Comparison of ENCODE assay signal across 11 mouse cellular contexts in genomic region chr19:10238477-10238876, GRCm38 (mm10). TPM values are rescaled to one million over a fixed set of nuclear protein-coding genes. Genes with fewer than 3 reads are reported as not detected.
DNase-seq lines count a peak whose midpoint lies in the region; ATAC-seq and TF ChIP-seq lines count a peak whose summit lies in the region.
"Had no signal": no experiment of that assay in that cellular context is flagged by ENCODE, and none has a peak within 500 bp of the region (broad histone marks: within the 10 kb centered on the region; RNA-seq: fewer than 3 reads in every experiment).

No protein-coding gene starts in this region.

- H3K27me3 ChIP-seq in E14TG2a.4 (ENCODE audit: insufficient read depth, low read length): no peaks in the 10 kb centered on the region
- H3K27me3 ChIP-seq in liver, embryonic 11.5 days (replicated peaks; ENCODE audit: control insufficient read depth, insufficient read depth, low read length): peaks cover 5% of the 10 kb centered on the region; the same call in 1 of the 2 replicates
- no peaks in the 10 kb centered on the region for H3K27me3 ChIP-seq in hindbrain, postnatal 0 days (ENCODE audit: insufficient read depth, low read length)
- peaks cover 32% of the 10 kb centered on the region for H3K27me3 ChIP-seq in embryonic facial prominence, embryonic 10.5 days (replicated peaks; ENCODE audit: low read depth, poor library complexity, severe bottlenecking)

- 0 out of 2 replicates have a peak, but pooled peaks have one; percentile 40 for ATAC-seq in liver, embryonic 11.5 days (replicated peaks; ENCODE audit: low FRiP score)
- no peak for ATAC-seq in hindbrain, postnatal 0 days
- ATAC-seq: activated CD4-positive, CD25-positive, alpha-beta regulatory T cell, adult 4 months had no signal

- peak; percentile 37 for DNase-seq in R1 (ENCODE audit: low read depth, low spot score)
- no peak for DNase-seq in liver, embryonic 11.5 days (ENCODE audit: low spot score)
- DNase-seq in lung, postnatal 25 days (ENCODE audit: low spot score): peak; percentile 28
- DNase-seq in right cerebral cortex, adult 2 months (ENCODE audit: low spot score in 2 of 2): no peak
- no peak for DNase-seq in hindbrain, postnatal 0 days (ENCODE audit: low spot score)
- DNase-seq in embryonic facial prominence, embryonic 10.5 days (ENCODE audit: low spot score): no peak

- no peaks in the 10 kb centered on the region for H3K9me3 ChIP-seq in E14TG2a.4 (ENCODE audit: low read length)
- no peaks in the 10 kb centered on the region for H3K9me3 ChIP-seq in liver, embryonic 11.5 days (ENCODE audit: control insufficient read depth, low read length)
- no peaks in the 10 kb centered on the region for H3K9me3 ChIP-seq in hindbrain, postnatal 0 days (ENCODE audit: low read length)
- H3K9me3 ChIP-seq in embryonic facial prominence, embryonic 10.5 days: no peaks in the 10 kb centered on the region
- H3K9me3 ChIP-seq: hindbrain, embryonic 13.5 days; megakaryocyte, embryonic 14.5 days had no signal

- peak overlapping the region; percentile 21; the same call in 1 of the 2 replicates for H3K9ac ChIP-seq in liver, embryonic 11.5 days (ENCODE audit: low read depth, low read length)
- H3K9ac ChIP-seq in hindbrain, postnatal 0 days (replicated peaks; ENCODE audit: low read length): no peak overlapping the region
- H3K9ac ChIP-seq: hindbrain, embryonic 13.5 days had no signal

- no peak for TF ChIP-seq CTCF in E14TG2a.4 (conservative IDR thresholded peaks at IDR 0.05; ENCODE audit: low read length)
- TF ChIP-seq CTCF in hindbrain, postnatal 0 days (IDR thresholded peaks at IDR 0.05; ENCODE audit: low read depth): no peak

- H3K4me2 ChIP-seq in liver, embryonic 11.5 days: peak overlapping the region; percentile 85
- H3K4me2 ChIP-seq in hindbrain, postnatal 0 days (ENCODE audit: low read depth, low read length): no peak overlapping the region
- H3K4me2 ChIP-seq: hindbrain, embryonic 13.5 days had no signal

- WGBS in liver, embryonic 11.5 days: 17% methylated on average over 3 of the region's 3 CpGs
- 59% methylated on average over 3 of the region's 3 CpGs for whole genome bisulfite sequencing in hindbrain, postnatal 0 days
- WGBS in embryonic facial prominence, embryonic 10.5 days: 66% methylated on average over 3 of the region's 3 CpGs

- peak overlapping the region; percentile 84 for H3K4me3 ChIP-seq in E14TG2a.4 (replicated peaks; ENCODE audit: low read length)
- peak overlapping the region; percentile 62 for H3K4me3 ChIP-seq in liver, embryonic 11.5 days (ENCODE audit: low read depth, low read length)
- no peak overlapping the region for H3K4me3 ChIP-seq in hindbrain, postnatal 0 days (ENCODE audit: low read length)
- H3K4me3 ChIP-seq in embryonic facial prominence, embryonic 10.5 days: no peak overlapping the region
- H3K4me3 ChIP-seq: hindbrain, embryonic 13.5 days; megakaryocyte, embryonic 14.5 days had no signal

- peaks cover 58% of the 10 kb centered on the region for H3K36me3 ChIP-seq in E14TG2a.4 (ENCODE audit: insufficient read depth, low read length)
- no peaks in the 10 kb centered on the region for H3K36me3 ChIP-seq in liver, embryonic 11.5 days (ENCODE audit: control insufficient read depth, insufficient read depth, low read length)
- H3K36me3 ChIP-seq in hindbrain, postnatal 0 days (ENCODE audit: insufficient read depth, low read length): no peaks in the 10 kb centered on the region
- H3K36me3 ChIP-seq in embryonic facial prominence, embryonic 10.5 days (replicated peaks): no peaks in the 10 kb centered on the region
- H3K36me3 ChIP-seq: hindbrain, embryonic 13.5 days had no signal

- peak overlapping the region; percentile 67 for H3K27ac ChIP-seq in liver, embryonic 11.5 days (ENCODE audit: low read depth, low read length)
- no peak overlapping the region for H3K27ac ChIP-seq in hindbrain, postnatal 0 days
- no peak overlapping the region for H3K27ac ChIP-seq in embryonic facial prominence, embryonic 10.5 days (replicated peaks)
- H3K27ac ChIP-seq: hindbrain, embryonic 13.5 days had no signal

- H3K4me1 ChIP-seq in E14TG2a.4 (replicated peaks; ENCODE audit: low read depth, low read length): peaks cover 94% of the 10 kb centered on the region
- H3K4me1 ChIP-seq in liver, embryonic 11.5 days (replicated peaks; ENCODE audit: control insufficient read depth, insufficient read depth, low read length): peaks cover 36% of the 10 kb centered on the region
- 0 out of 2 replicates have a peak, but pooled peaks cover 5% of the 10 kb centered on the region for H3K4me1 ChIP-seq in hindbrain, postnatal 0 days (ENCODE audit: insufficient read depth, low read length)
- peaks cover 36% of the 10 kb centered on the region for H3K4me1 ChIP-seq in embryonic facial prominence, embryonic 10.5 days

RNA-seq across cellular contexts. Expression of gene Myrf, which starts 2.1 kb away (rescaled TPM):
- polyA plus RNA-seq in liver, embryonic 11.5 days (2014; fragmentation: Nextera tagmentation; extraction: Ambion mirVana): 23.8 and 24.1 TPM in 2 replicates
- 5.1 and 5.9 TPM in 2 replicates for total RNA-seq in hindbrain, postnatal 0 days (2014; rRNA removed)
- polyA plus RNA-seq in hindbrain, postnatal 0 days (2015; fragmentation: Nextera tagmentation; extraction: Ambion mirVana): 1.7 and 2.0 TPM in 2 replicates
- polyA plus RNA-seq in embryonic facial prominence, embryonic 10.5 days (2016; fragmentation: Nextera tagmentation; extraction: Ambion mirVana): 4.2 TPM in 2 replicates
- total RNA-seq: gastrocnemius, adult 8-10 months had no signal

RNA-seq across cellular contexts. Expression of gene Fen1, which starts 34.5 kb away (rescaled TPM):
- 215 and 236 TPM in 2 replicates for polyA plus RNA-seq in liver, embryonic 11.5 days (2014; fragmentation: Nextera tagmentation; extraction: Ambion mirVana)
- total RNA-seq in hindbrain, postnatal 0 days (2014; rRNA removed): 26.5 and 30.5 TPM in 2 replicates
- polyA plus RNA-seq in hindbrain, postnatal 0 days (2015; fragmentation: Nextera tagmentation; extraction: Ambion mirVana): 28.4 and 30.2 TPM in 2 replicates
- polyA plus RNA-seq in embryonic facial prominence, embryonic 10.5 days (2016; fragmentation: Nextera tagmentation; extraction: Ambion mirVana): 183 and 199 TPM in 2 replicates

RNA-seq across cellular contexts. Expression of gene Tmem258, which starts 34.7 kb away (rescaled TPM):
- 472 and 478 TPM in 2 replicates for polyA plus RNA-seq in liver, embryonic 11.5 days (2014; fragmentation: Nextera tagmentation; extraction: Ambion mirVana)
- total RNA-seq in hindbrain, postnatal 0 days (2014; rRNA removed): 73.3 and 98.1 TPM in 2 replicates
- polyA plus RNA-seq in hindbrain, postnatal 0 days (2015; fragmentation: Nextera tagmentation; extraction: Ambion mirVana): 312 and 324 TPM in 2 replicates
- 379 and 394 TPM in 2 replicates for polyA plus RNA-seq in embryonic facial prominence, embryonic 10.5 days (2016; fragmentation: Nextera tagmentation; extraction: Ambion mirVana)

RNA-seq across cellular contexts. Expression of gene Fads1, which starts 55.8 kb away (rescaled TPM):
- polyA plus RNA-seq in liver, embryonic 11.5 days (2014; fragmentation: Nextera tagmentation; extraction: Ambion mirVana): 113 and 121 TPM in 2 replicates
- 198 and 208 TPM in 2 replicates for total RNA-seq in hindbrain, postnatal 0 days (2014; rRNA removed)
- polyA plus RNA-seq in hindbrain, postnatal 0 days (2015; fragmentation: Nextera tagmentation; extraction: Ambion mirVana): 148 and 151 TPM in 2 replicates
- polyA plus RNA-seq in embryonic facial prominence, embryonic 10.5 days (2016; fragmentation: Nextera tagmentation; extraction: Ambion mirVana): 151 and 156 TPM in 2 replicates

Comparison
In these comparisons a context has a peak if more than half of its experiments do, and no peak if none do; other contexts are left out.
1. H3K4me3 ChIP-seq: peak in E14TG2a.4 (single experiment) and liver, embryonic 11.5 days (single experiment); none in hindbrain, postnatal 0 days (single experiment) and embryonic facial prominence, embryonic 10.5 days (single experiment).
2. DNase-seq: peak in R1 (single experiment) and lung, postnatal 25 days (single experiment); none in liver, embryonic 11.5 days (single experiment), right cerebral cortex, adult 2 months (0 of 2), hindbrain, postnatal 0 days (single experiment) and embryonic facial prominence, embryonic 10.5 days (single experiment).